Mouse (Mus musculus): Measurements from ENCODE around the gene Gm3646. TPM values are rescaled to one million over a fixed set of nuclear protein-coding genes. Genes with fewer than 3 reads are reported as not detected.

Gene Gm3646
- not detected in 2 replicates for polyA plus RNA-seq (2012; rRNA removed)

DNA sequence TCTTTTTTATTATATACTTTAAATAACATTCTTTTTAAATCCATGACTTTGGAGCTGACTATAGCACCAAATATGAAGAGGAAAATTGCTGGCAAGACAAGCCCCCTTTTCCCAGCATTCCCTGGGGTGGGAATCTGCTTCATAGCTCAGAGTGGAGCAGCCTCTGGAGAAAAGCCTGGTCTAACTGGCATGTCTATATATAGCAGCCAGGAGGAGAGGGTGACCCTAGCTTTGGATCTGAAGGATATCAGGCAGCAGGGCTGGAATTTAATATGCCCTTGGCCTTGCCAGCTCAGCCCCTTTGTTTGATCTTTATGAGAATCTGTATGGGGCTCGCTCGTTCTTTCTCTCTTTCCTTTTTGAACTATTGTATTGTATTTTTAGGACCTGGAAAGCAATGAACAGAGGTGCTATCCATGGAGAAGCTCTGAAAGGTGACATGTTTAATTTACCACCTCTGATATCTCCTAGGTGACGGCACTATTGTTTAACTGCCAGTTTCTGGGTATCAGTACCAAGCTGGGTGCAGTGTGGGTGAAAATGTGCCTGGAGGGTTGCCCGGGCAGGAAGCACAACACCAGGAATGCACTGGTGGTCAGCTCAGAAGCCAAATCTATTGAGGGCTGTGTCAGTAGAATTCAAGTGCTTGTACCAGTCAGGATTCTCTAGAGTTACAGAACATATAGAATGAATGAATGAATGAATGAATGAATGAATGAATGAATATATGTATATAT lies at the start of gene Gm3646:
TSS of gene Gm3646 (minus strand) at position 90 of the 737 bp plus-strand sequence.
- Histone ChIP-seq H3K4me1 (ENCODE audit: control insufficient read depth, insufficient read depth, insufficient read length) (no peaks in the 10 kb centered on the region), H3K4me3 (ENCODE audit: extremely low read depth, insufficient read depth, insufficient read length) (no peak within 1 kb of the TSS), H3K27me3 (ENCODE audit: control insufficient read depth, insufficient read depth, low read length) (no peaks in the 10 kb centered on the region), H3K27ac (ENCODE audit: insufficient read depth, low read length) (no peak within 1 kb of the TSS), H3K36me3 (ENCODE audit: control insufficient read depth, insufficient read depth, low read length) (no peaks in the 10 kb centered on the region)
- WGBS: 88% methylated on average over 4 of the region's 4 CpGs
- DNase-seq (ENCODE audit: low read depth in 1 of 2, low spot score in 2 of 2): no peak
- no peak for TF ChIP-seq POLR2A (IDR thresholded peaks at IDR 0.05; ENCODE audit: low read depth, low read length)
- no peak for TF ChIP-seq CTCF (IDR thresholded peaks at IDR 0.05; ENCODE audit: extremely low read depth, insufficient read depth, insufficient read length, insufficient replicate concordance)

DNA sequence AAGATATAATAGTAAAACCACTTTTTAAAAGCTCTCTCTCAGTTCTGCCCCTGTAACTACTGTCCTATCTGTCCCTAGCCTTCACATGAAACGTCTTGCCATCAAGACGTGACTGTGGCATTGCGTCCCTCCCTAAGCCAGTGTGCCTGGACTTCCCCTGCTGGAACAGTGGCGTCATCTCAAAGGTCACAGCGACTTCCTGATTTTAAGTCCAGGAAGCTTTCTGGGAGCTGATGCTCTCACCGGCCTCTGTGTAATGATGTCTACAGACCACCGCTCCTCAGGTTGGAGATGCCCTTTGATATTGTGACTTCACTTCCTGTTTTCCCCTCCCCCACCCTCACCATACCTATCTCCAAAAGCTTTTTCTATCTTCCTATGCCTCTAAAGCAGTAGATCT lies 41.9 kb upstream of the Gm3646 start:
- Histone ChIP-seq H3K4me3 (ENCODE audit: extremely low read depth, insufficient read depth, insufficient read length) (no peak overlapping the region), H3K4me1 (ENCODE audit: control insufficient read depth, insufficient read depth, insufficient read length) (peaks cover 9% of the 10 kb centered on the region; the same call in 1 of the 2 replicates), H3K36me3 (ENCODE audit: control insufficient read depth, insufficient read depth, low read length) (no peaks in the 10 kb centered on the region), H3K27me3 (ENCODE audit: control insufficient read depth, insufficient read depth, low read length) (no peaks in the 10 kb centered on the region), H3K27ac (ENCODE audit: insufficient read depth, low read length) (no peak overlapping the region)
- TF ChIP-seq POLR2A (IDR thresholded peaks at IDR 0.05; ENCODE audit: low read depth, low read length) (no peak), CTCF (IDR thresholded peaks at IDR 0.05; ENCODE audit: extremely low read depth, insufficient read depth, insufficient read length, insufficient replicate concordance) (no peak)
- WGBS: 31% methylated on average over 7 of the region's 7 CpGs
- DNase-seq (ENCODE audit: low read depth in 1 of 2, low spot score in 2 of 2): no peak

DNA sequence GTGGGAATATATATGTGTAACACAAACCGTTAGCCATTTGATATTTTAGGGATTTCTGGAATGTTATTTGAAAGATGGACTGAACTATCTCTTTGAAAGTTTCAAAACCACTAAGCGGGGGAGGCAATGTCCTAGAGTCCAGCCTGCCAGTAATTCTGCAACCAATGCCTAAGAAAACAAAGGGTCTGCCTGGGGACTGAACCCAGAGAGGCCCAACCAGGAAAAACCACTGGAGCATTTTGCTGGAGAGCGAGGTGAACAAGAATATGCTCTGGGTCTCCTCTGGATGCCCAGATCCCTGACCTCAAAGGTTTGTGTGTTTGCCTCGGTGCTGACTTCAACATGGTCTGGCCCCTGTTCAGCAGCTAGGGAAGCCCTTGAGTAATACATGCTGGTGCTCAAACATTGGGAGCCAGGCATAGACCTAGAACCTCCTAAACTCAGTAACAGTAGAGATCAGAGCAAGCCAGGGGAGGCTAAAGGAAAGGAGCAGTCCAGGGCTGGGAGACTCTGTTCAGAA lies 41.0 kb upstream of the Gm3646 start:
- TF ChIP-seq POLR2A (IDR thresholded peaks at IDR 0.05; ENCODE audit: low read depth, low read length) (no peak), CTCF (IDR thresholded peaks at IDR 0.05; ENCODE audit: extremely low read depth, insufficient read depth, insufficient read length, insufficient replicate concordance) (no peak)
- Histone ChIP-seq H3K27me3 (ENCODE audit: control insufficient read depth, insufficient read depth, low read length) (no peaks in the 10 kb centered on the region), H3K36me3 (ENCODE audit: control insufficient read depth, insufficient read depth, low read length) (no peaks in the 10 kb centered on the region), H3K27ac (ENCODE audit: insufficient read depth, low read length) (no peak overlapping the region), H3K4me3 (ENCODE audit: extremely low read depth, insufficient read depth, insufficient read length) (no peak overlapping the region), H3K4me1 (ENCODE audit: control insufficient read depth, insufficient read depth, insufficient read length) (peaks cover 14% of the 10 kb centered on the region; the same call in 1 of the 2 replicates)
- WGBS: 85% methylated on average over 4 of the region's 4 CpGs
- DNase-seq (ENCODE audit: low read depth in 1 of 2, low spot score in 2 of 2): no peak

DNA sequence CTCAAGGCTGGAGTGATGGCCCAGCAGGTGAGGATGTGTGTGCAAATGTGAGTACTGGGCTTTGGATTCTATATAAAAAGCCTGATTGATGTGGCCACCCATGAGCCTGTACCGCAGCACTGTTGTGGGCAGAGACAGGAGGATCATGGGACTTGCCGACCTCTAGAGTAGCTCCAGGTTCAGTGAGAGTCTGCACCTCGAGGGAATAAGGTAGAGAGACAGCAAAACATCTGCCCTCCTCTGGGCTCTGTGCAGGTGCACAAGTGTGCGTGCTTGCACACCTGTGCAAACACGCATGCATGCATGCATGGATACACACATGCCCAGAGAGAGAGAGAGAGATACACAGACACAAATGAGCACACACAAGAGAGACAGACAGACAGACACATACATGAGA lies 38.2 kb upstream of the Gm3646 start:
- H3K27ac ChIP-seq (ENCODE audit: insufficient read depth, low read length): no peak overlapping the region
- WGBS: 31% methylated on average over 5 of the region's 5 CpGs
- no peak for TF ChIP-seq POLR2A (IDR thresholded peaks at IDR 0.05; ENCODE audit: low read depth, low read length)
- no peak for TF ChIP-seq CTCF (IDR thresholded peaks at IDR 0.05; ENCODE audit: extremely low read depth, insufficient read depth, insufficient read length, insufficient replicate concordance)
- no peaks in the 10 kb centered on the region for H3K36me3 ChIP-seq (ENCODE audit: control insufficient read depth, insufficient read depth, low read length)
- no peaks in the 10 kb centered on the region for H3K27me3 ChIP-seq (ENCODE audit: control insufficient read depth, insufficient read depth, low read length)
- DNase-seq (ENCODE audit: low read depth in 1 of 2, low spot score in 2 of 2): no peak
- peaks cover 14% of the 10 kb centered on the region; the same call in 1 of the 2 replicates for H3K4me1 ChIP-seq (ENCODE audit: control insufficient read depth, insufficient read depth, insufficient read length)
- no peak overlapping the region for H3K4me3 ChIP-seq (ENCODE audit: extremely low read depth, insufficient read depth, insufficient read length)

DNA sequence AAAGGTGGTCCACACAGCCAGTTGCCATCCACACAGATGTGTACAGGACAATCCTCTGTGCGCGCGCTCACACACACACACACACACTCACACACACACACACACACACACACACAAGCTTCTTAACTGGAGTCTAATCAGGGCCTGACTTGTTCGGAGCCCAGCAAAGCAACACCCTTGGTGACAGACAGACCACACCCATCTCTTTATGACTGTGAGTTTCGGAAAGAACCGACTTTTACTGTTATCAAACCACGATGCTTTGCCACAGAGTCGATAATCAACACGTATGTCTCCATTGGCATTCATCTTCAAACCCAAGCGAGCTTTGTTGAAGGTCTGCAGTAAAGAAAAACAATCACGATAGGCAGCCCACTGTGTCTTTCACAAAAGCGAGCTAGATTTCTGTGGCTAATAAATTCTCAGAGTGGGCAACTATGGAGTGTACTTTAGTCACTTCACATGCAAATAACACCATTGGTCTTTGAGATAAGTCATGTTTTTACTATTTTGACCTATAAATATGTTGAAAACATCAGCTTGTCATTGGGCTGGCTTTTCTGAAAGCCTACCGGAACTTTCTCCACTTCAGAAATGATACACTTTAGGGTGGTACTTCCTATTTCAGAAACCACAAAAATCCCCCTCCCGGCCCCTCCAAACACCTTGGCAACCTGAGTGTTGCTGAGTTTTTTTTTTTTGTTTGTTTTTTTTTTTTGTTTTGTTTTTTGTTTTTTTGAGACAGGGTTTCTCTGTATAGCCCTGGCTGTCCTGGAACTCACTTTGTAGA lies 37.3 kb upstream of the Gm3646 start:
- Histone ChIP-seq H3K27me3 (ENCODE audit: control insufficient read depth, insufficient read depth, low read length) (no peaks in the 10 kb centered on the region), H3K36me3 (ENCODE audit: control insufficient read depth, insufficient read depth, low read length) (no peaks in the 10 kb centered on the region), H3K4me3 (ENCODE audit: extremely low read depth, insufficient read depth, insufficient read length) (no peak overlapping the region), H3K4me1 (ENCODE audit: control insufficient read depth, insufficient read depth, insufficient read length) (peaks cover 14% of the 10 kb centered on the region; the same call in 1 of the 2 replicates), H3K27ac (ENCODE audit: insufficient read depth, low read length) (peak overlapping the region; percentile 61)
- TF ChIP-seq CTCF (IDR thresholded peaks at IDR 0.05; ENCODE audit: extremely low read depth, insufficient read depth, insufficient read length, insufficient replicate concordance) (no peak), POLR2A (IDR thresholded peaks at IDR 0.05; ENCODE audit: low read depth, low read length) (no peak)
- WGBS: 54% methylated on average over 14 of the region's 14 CpGs
- peak in 1 of 2 experiments; percentile 54 for DNase-seq (ENCODE audit: low read depth in 1 of 2, low spot score in 2 of 2)

DNA sequence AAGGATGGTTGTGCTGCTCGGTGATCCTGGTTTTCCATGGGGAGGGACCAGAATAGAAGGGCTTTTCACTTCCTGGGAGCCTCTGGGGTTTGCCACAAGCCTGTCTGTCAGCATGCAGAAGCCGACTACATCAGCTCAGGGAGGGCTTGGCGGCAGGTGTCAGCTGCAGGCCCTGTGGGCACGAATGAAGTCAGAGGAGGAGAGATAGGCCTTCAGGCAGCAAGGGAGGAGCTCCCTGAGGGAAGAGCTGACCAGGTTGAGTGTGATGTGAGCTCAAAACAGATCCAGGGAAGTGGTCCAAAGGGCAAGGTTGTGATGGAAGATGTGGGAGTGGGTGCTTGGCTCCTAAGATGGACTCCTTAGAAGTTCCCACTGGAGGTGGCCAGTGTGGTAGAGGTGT lies 35.7 kb upstream of the Gm3646 start:
- TF ChIP-seq POLR2A (IDR thresholded peaks at IDR 0.05; ENCODE audit: low read depth, low read length) (no peak), CTCF (IDR thresholded peaks at IDR 0.05; ENCODE audit: extremely low read depth, insufficient read depth, insufficient read length, insufficient replicate concordance) (no peak)
- DNase-seq (ENCODE audit: low read depth in 1 of 2, low spot score in 2 of 2): no peak

More for the DNA sequence above, 35.7 kb upstream of the Gm3646 start:
- WGBS: 57% methylated on average over 4 of the region's 4 CpGs
- Histone ChIP-seq H3K36me3 (ENCODE audit: control insufficient read depth, insufficient read depth, low read length) (no peaks in the 10 kb centered on the region), H3K27me3 (ENCODE audit: control insufficient read depth, insufficient read depth, low read length) (no peaks in the 10 kb centered on the region), H3K4me1 (ENCODE audit: control insufficient read depth, insufficient read depth, insufficient read length) (peaks cover 11% of the 10 kb centered on the region; the same call in 1 of the 2 replicates), H3K4me3 (ENCODE audit: extremely low read depth, insufficient read depth, insufficient read length) (no peak overlapping the region), H3K27ac (ENCODE audit: insufficient read depth, low read length) (no peak overlapping the region)
